Mouse (Mus musculus): ENCODE data around the gene Ntf3. TPM values are rescaled to one million over a fixed set of nuclear protein-coding genes. Genes with fewer than 3 reads are reported as not detected.

The Ntf3 gene
- polyA plus RNA-seq (2015; fragmentation: Nextera tagmentation; extraction: Ambion mirVana), result 4.7 and 6.8 TPM in 2 replicates

- no peak within 1 kb of the TSS for H3K27ac ChIP-seq (ENCODE audit: low read length)
- peak within 1 kb of the TSS; percentile 21 for H3K4me3 ChIP-seq (replicated peaks; ENCODE audit: low read length)
- H3K36me3 ChIP-seq (ENCODE audit: control insufficient read depth, insufficient read depth), result no peaks in the 10 kb centered on the region
- no peak for ATAC-seq
- peaks cover 28% of the 10 kb centered on the region for H3K27me3 ChIP-seq (replicated peaks; ENCODE audit: control insufficient read depth, insufficient read depth, low read length)
- H3K4me2 ChIP-seq (ENCODE audit: low read length), result peak within 1 kb of the TSS; percentile 44
- WGBS, result under 1% methylated on average over 27 of the region's 27 CpGs
- no peak within 1 kb of the TSS; the same call in 1 of the 2 replicates for H3K9ac ChIP-seq (replicated peaks; ENCODE audit: low read depth, low read length)
- peaks cover 42% of the 10 kb centered on the region for H3K4me1 ChIP-seq (replicated peaks; ENCODE audit: control insufficient read depth, insufficient read depth, low read length)
- no peaks in the 10 kb centered on the region for H3K9me3 ChIP-seq (ENCODE audit: control insufficient read depth, low read length)
Measured at GRCm38 (mm10) chr6:126166548-126167207, at the start of gene Ntf3. TSS of gene Ntf3 (minus strand) at chr6:126166910.

GRCm38 (mm10) chr6:126213330-126213729, 46.6 kb upstream of the Ntf3 start:
- H3K9me3 ChIP-seq (ENCODE audit: control insufficient read depth, low read length), result no peaks in the 10 kb centered on the region
- no peaks in the 10 kb centered on the region for H3K4me1 ChIP-seq (replicated peaks; ENCODE audit: control insufficient read depth, insufficient read depth, low read length)
- no peak for ATAC-seq
- H3K36me3 ChIP-seq (ENCODE audit: control insufficient read depth, insufficient read depth), result no peaks in the 10 kb centered on the region
- no peak overlapping the region for H3K9ac ChIP-seq (replicated peaks; ENCODE audit: low read depth, low read length)
- H3K27ac ChIP-seq (ENCODE audit: low read length), result no peak overlapping the region
- no peak overlapping the region for H3K4me3 ChIP-seq (replicated peaks; ENCODE audit: low read length)
- WGBS, result 74% methylated on average over 5 of the region's 5 CpGs
- no peak overlapping the region for H3K4me2 ChIP-seq (ENCODE audit: low read length)
- H3K27me3 ChIP-seq (replicated peaks; ENCODE audit: control insufficient read depth, insufficient read depth, low read length), result no peaks in the 10 kb centered on the region

GRCm38 (mm10) chr6:126203366-126203765, 36.7 kb upstream of the Ntf3 start:
- WGBS, result 88% methylated on average over 4 of the region's 4 CpGs
- Histone ChIP-seq H3K4me1 (replicated peaks; ENCODE audit: control insufficient read depth, insufficient read depth, low read length) (no peaks in the 10 kb centered on the region), H3K27me3 (replicated peaks; ENCODE audit: control insufficient read depth, insufficient read depth, low read length) (no peaks in the 10 kb centered on the region), H3K4me3 (replicated peaks; ENCODE audit: low read length) (no peak overlapping the region), H3K9me3 (ENCODE audit: control insufficient read depth, low read length) (no peaks in the 10 kb centered on the region), H3K9ac (replicated peaks; ENCODE audit: low read depth, low read length) (no peak overlapping the region), H3K27ac (ENCODE audit: low read length) (no peak overlapping the region), H3K36me3 (ENCODE audit: control insufficient read depth, insufficient read depth) (no peaks in the 10 kb centered on the region), H3K4me2 (ENCODE audit: low read length) (no peak overlapping the region)
- no peak for ATAC-seq

- no peak overlapping the region for H3K27ac ChIP-seq (ENCODE audit: low read length)
- H3K4me1 ChIP-seq (replicated peaks; ENCODE audit: control insufficient read depth, insufficient read depth, low read length), result no peaks in the 10 kb centered on the region
- H3K36me3 ChIP-seq (ENCODE audit: control insufficient read depth, insufficient read depth), result no peaks in the 10 kb centered on the region
- H3K4me2 ChIP-seq (ENCODE audit: low read length), result no peak overlapping the region
- no peak overlapping the region for H3K4me3 ChIP-seq (replicated peaks; ENCODE audit: low read length)
- ATAC-seq, result no peak
- no peak overlapping the region for H3K9ac ChIP-seq (replicated peaks; ENCODE audit: low read depth, low read length)
- no peaks in the 10 kb centered on the region for H3K9me3 ChIP-seq (ENCODE audit: control insufficient read depth, low read length)
- 76% methylated on average over 7 of the region's 7 CpGs for WGBS
- no peaks in the 10 kb centered on the region for H3K27me3 ChIP-seq (replicated peaks; ENCODE audit: control insufficient read depth, insufficient read depth, low read length)
Measured at GRCm38 (mm10) chr6:126202959-126203358, 36.2 kb upstream of the Ntf3 start.

GRCm38 (mm10) chr6:126201721-126202120, 35.0 kb upstream of the Ntf3 start:
- no peak overlapping the region for H3K4me2 ChIP-seq (ENCODE audit: low read length)
- H3K4me3 ChIP-seq (replicated peaks; ENCODE audit: low read length), result no peak overlapping the region
- H3K4me1 ChIP-seq (replicated peaks; ENCODE audit: control insufficient read depth, insufficient read depth, low read length), result no peaks in the 10 kb centered on the region
- no peak overlapping the region for H3K27ac ChIP-seq (ENCODE audit: low read length)
- 93% methylated on average over 2 of the region's 2 CpGs for WGBS
- H3K9me3 ChIP-seq (ENCODE audit: control insufficient read depth, low read length), result no peaks in the 10 kb centered on the region
- no peaks in the 10 kb centered on the region for H3K36me3 ChIP-seq (ENCODE audit: control insufficient read depth, insufficient read depth)
- H3K27me3 ChIP-seq (replicated peaks; ENCODE audit: control insufficient read depth, insufficient read depth, low read length), result no peaks in the 10 kb centered on the region
- ATAC-seq, result no peak
- no peak overlapping the region for H3K9ac ChIP-seq (replicated peaks; ENCODE audit: low read depth, low read length)

GRCm38 (mm10) chr6:126199916-126200315, 33.2 kb upstream of the Ntf3 start:
- 85% methylated on average over 2 of the region's 2 CpGs for WGBS

GRCm38 (mm10) chr6:126194760-126195159, 28.1 kb upstream of the Ntf3 start:
- no peak overlapping the region for H3K9ac ChIP-seq (replicated peaks; ENCODE audit: low read depth, low read length)
- no peaks in the 10 kb centered on the region for H3K4me1 ChIP-seq (replicated peaks; ENCODE audit: control insufficient read depth, insufficient read depth, low read length)
- H3K27me3 ChIP-seq (replicated peaks; ENCODE audit: control insufficient read depth, insufficient read depth, low read length), result no peaks in the 10 kb centered on the region
- H3K4me2 ChIP-seq (ENCODE audit: low read length), result no peak overlapping the region
- no peaks in the 10 kb centered on the region for H3K9me3 ChIP-seq (ENCODE audit: control insufficient read depth, low read length)
- no peak for ATAC-seq
- H3K27ac ChIP-seq (ENCODE audit: low read length), result no peak overlapping the region
- 82% methylated on average over 4 of the region's 4 CpGs for WGBS
- H3K36me3 ChIP-seq (ENCODE audit: control insufficient read depth, insufficient read depth), result no peaks in the 10 kb centered on the region
- no peak overlapping the region for H3K4me3 ChIP-seq (replicated peaks; ENCODE audit: low read length)

More at GRCm38 (mm10) chr6:126199916-126200315, 33.2 kb upstream of the Ntf3 start:
- ATAC-seq, result no peak
- Histone ChIP-seq H3K4me1 (replicated peaks; ENCODE audit: control insufficient read depth, insufficient read depth, low read length) (no peaks in the 10 kb centered on the region), H3K4me2 (ENCODE audit: low read length) (no peak overlapping the region), H3K27ac (ENCODE audit: low read length) (no peak overlapping the region), H3K9me3 (ENCODE audit: control insufficient read depth, low read length) (no peaks in the 10 kb centered on the region), H3K9ac (replicated peaks; ENCODE audit: low read depth, low read length) (no peak overlapping the region), H3K4me3 (replicated peaks; ENCODE audit: low read length) (no peak overlapping the region), H3K27me3 (replicated peaks; ENCODE audit: control insufficient read depth, insufficient read depth, low read length) (no peaks in the 10 kb centered on the region), H3K36me3 (ENCODE audit: control insufficient read depth, insufficient read depth) (no peaks in the 10 kb centered on the region)

- Histone ChIP-seq H3K4me1 (replicated peaks; ENCODE audit: control insufficient read depth, insufficient read depth, low read length) (no peaks in the 10 kb centered on the region), H3K9ac (replicated peaks; ENCODE audit: low read depth, low read length) (no peak overlapping the region), H3K27me3 (replicated peaks; ENCODE audit: control insufficient read depth, insufficient read depth, low read length) (0 out of 2 replicates have a peak, but pooled peaks cover 2% of the 10 kb centered on the region), H3K9me3 (ENCODE audit: control insufficient read depth, low read length) (no peaks in the 10 kb centered on the region), H3K36me3 (ENCODE audit: control insufficient read depth, insufficient read depth) (no peaks in the 10 kb centered on the region), H3K27ac (ENCODE audit: low read length) (no peak overlapping the region), H3K4me2 (ENCODE audit: low read length) (no peak overlapping the region), H3K4me3 (replicated peaks; ENCODE audit: low read length) (no peak overlapping the region)
- WGBS, result 91% methylated on average over 10 of the region's 10 CpGs
- ATAC-seq, result no peak
Measured at GRCm38 (mm10) chr6:126190218-126190871, 23.6 kb upstream of the Ntf3 start.

GRCm38 (mm10) chr6:126187400-126187799, 20.7 kb upstream of the Ntf3 start:
- H3K9me3 ChIP-seq (ENCODE audit: control insufficient read depth, low read length), result no peaks in the 10 kb centered on the region
- ATAC-seq, result no peak
- WGBS, result 13% methylated on average over 8 of the region's 8 CpGs

More at GRCm38 (mm10) chr6:126187400-126187799, 20.7 kb upstream of the Ntf3 start:
- Histone ChIP-seq H3K36me3 (ENCODE audit: control insufficient read depth, insufficient read depth) (no peaks in the 10 kb centered on the region), H3K4me2 (ENCODE audit: low read length) (no peak overlapping the region), H3K27ac (ENCODE audit: low read length) (no peak overlapping the region), H3K9ac (replicated peaks; ENCODE audit: low read depth, low read length) (no peak overlapping the region), H3K27me3 (replicated peaks; ENCODE audit: control insufficient read depth, insufficient read depth, low read length) (0 out of 2 replicates have a peak, but pooled peaks cover 2% of the 10 kb centered on the region), H3K4me1 (replicated peaks; ENCODE audit: control insufficient read depth, insufficient read depth, low read length) (no peaks in the 10 kb centered on the region; the same call in 1 of the 2 replicates), H3K4me3 (replicated peaks; ENCODE audit: low read length) (no peak overlapping the region)

All from forebrain, embryonic 16.5 days (tissue).